Mouse (Mus musculus) limb, embryonic 13.5 days (tissue): Measurements from ENCODE around the gene Ntn3. TPM values are rescaled to one million over a fixed set of nuclear protein-coding genes. Genes with fewer than 3 reads are reported as not detected.

Experiments used
- ATAC-seq: fragments of 200-750 bp; cut with Nextera tagmentation; 2 replicates; pipeline ENCODE4 v1.8.0; 2017; ENCODE audit warnings: low read depth, moderate number of reproducible peaks, moderate TSS enrichment; ENCODE audit not compliant: low FRiP score
- H3K27ac ChIP-seq: fragments of 300-500 bp; sonication (generic); 2 replicates; pipeline ENCODE4 v1.5.1; 2015; ENCODE audit warnings: inconsistent platforms, mild to moderate bottlenecking, moderate library complexity
- H3K27me3 ChIP-seq: fragments of 300-500 bp; sonication (generic); 2 replicates; pipeline ENCODE4 v1.6.1; 2015; ENCODE audit warnings: mild to moderate bottlenecking, inconsistent platforms
- H3K36me3 ChIP-seq: fragments of 300-500 bp; sonication (generic); 2 replicates; pipeline ENCODE4 v1.6.1; 2015; ENCODE audit warnings: inconsistent platforms, mild to moderate bottlenecking, moderate library complexity
- H3K4me1 ChIP-seq: fragments of 300-500 bp; sonication (generic); 2 replicates; pipeline ENCODE4 v1.6.1; 2015; ENCODE audit warnings: inconsistent platforms
- H3K4me2 ChIP-seq: fragments of 300-500 bp; sonication (generic); replicated peaks from 2 replicates; pipeline ENCODE4 v1.6.1; 2015; ENCODE audit warnings: inconsistent platforms, mild to moderate bottlenecking, moderate library complexity
- H3K4me3 ChIP-seq: fragments of 300-500 bp; sonication (generic); 2 replicates; pipeline ENCODE4 v1.5.1; 2015; ENCODE audit warnings: moderate library complexity, mild to moderate bottlenecking, inconsistent platforms
- H3K9ac ChIP-seq: fragments of 300-500 bp; sonication (generic); 2 replicates; pipeline ENCODE4 v1.6.1; 2015; ENCODE audit warnings: mild to moderate bottlenecking, inconsistent platforms
- H3K9me3 ChIP-seq: fragments of 300-500 bp; sonication (generic); 2 replicates; pipeline ENCODE4 v1.6.1; 2016; ENCODE audit warnings: inconsistent platforms
- WGBS: fragments of 180-500 bp; shearing (Covaris S2); methylation state at CpG from one replicate; pipeline ENCODE4 v1.1.7; 2015; 5-methylcytosine and 5-hydroxymethylcytosine counted together
- polyA plus RNA-seq: library from polyadenylated mRNA; unstranded; fragments of >200 nt; fragmentation: Nextera tagmentation; extraction: Ambion mirVana; gene quantifications from 2 replicates; pipeline ENCODE4 v1.2.1, GENCODE M21; 2015

Ntn3 gene
- polyA plus RNA-seq, 1 experiment from 2014 or later: 14.9 TPM

- Histone ChIP-seq H3K4me2 (peak within 1 kb of the TSS; percentile 94), H3K4me1 (peaks cover 36% of the 10 kb centered on the region), H3K9ac (peak within 1 kb of the TSS; percentile 90), H3K27me3 (no peaks in the 10 kb centered on the region), H3K9me3 (no peaks in the 10 kb centered on the region), H3K36me3 (peaks cover 29% of the 10 kb centered on the region), H3K4me3 (peak within 1 kb of the TSS; percentile 93), H3K27ac (peak within 1 kb of the TSS; percentile 91)
- under 1% methylated on average over 58 of the region's 58 CpGs for WGBS
- ATAC-seq: peak; percentile 91
Measured at GRCm38 (mm10) chr17:24169317-24170065, 39.8 kb downstream of the Ntn3 start, which contains the start of gene Atp6v0c. Gene Atp6v0c, minus strand, starts transcription at chr17:24169702.

GRCm38 (mm10) chr17:24168590-24169277 is 40.6 kb downstream of the Ntn3 start:
- H3K9ac ChIP-seq: peak overlapping the region; percentile 90
- H3K27me3 ChIP-seq: no peaks in the 10 kb centered on the region
- H3K4me1 ChIP-seq: peaks cover 36% of the 10 kb centered on the region
- WGBS: 2% methylated on average over 41 of the region's 41 CpGs
- H3K36me3 ChIP-seq: peaks cover 29% of the 10 kb centered on the region
- H3K4me3 ChIP-seq: peak overlapping the region; percentile 93
- peak; percentile 60 for ATAC-seq
- H3K9me3 ChIP-seq: no peaks in the 10 kb centered on the region
- H3K4me2 ChIP-seq: peak overlapping the region; percentile 94
- H3K27ac ChIP-seq: peak overlapping the region; percentile 91

GRCm38 (mm10) chr17:24167891-24168505 is 41.3 kb downstream of the Ntn3 start:
- Histone ChIP-seq H3K4me1 (peaks cover 38% of the 10 kb centered on the region), H3K36me3 (peaks cover 29% of the 10 kb centered on the region), H3K9me3 (no peaks in the 10 kb centered on the region), H3K27ac (peak overlapping the region; percentile 91), H3K4me2 (peak overlapping the region; percentile 94), H3K27me3 (no peaks in the 10 kb centered on the region), H3K4me3 (peak overlapping the region; percentile 93), H3K9ac (peak overlapping the region; percentile 90)
- ATAC-seq: no peak
- WGBS: 58% methylated on average over 7 of the region's 7 CpGs

GRCm38 (mm10) chr17:24167120-24167519 is 42.2 kb downstream of the Ntn3 start:
- Histone ChIP-seq H3K4me3 (peak overlapping the region; percentile 93; the same call in 1 of the 2 replicates), H3K27me3 (no peaks in the 10 kb centered on the region), H3K9me3 (no peaks in the 10 kb centered on the region), H3K9ac (peak overlapping the region; percentile 90; the same call in 1 of the 2 replicates), H3K27ac (no peak overlapping the region), H3K4me1 (peaks cover 45% of the 10 kb centered on the region), H3K4me2 (peak overlapping the region; percentile 94), H3K36me3 (peaks cover 29% of the 10 kb centered on the region)
- 88% methylated on average over 6 of the region's 6 CpGs for WGBS
- no peak for ATAC-seq

GRCm38 (mm10) chr17:24164566-24165259 is 44.6 kb downstream of the Ntn3 start:
- Histone ChIP-seq H3K36me3 (peaks cover 32% of the 10 kb centered on the region), H3K4me2 (no peak overlapping the region), H3K27ac (no peak overlapping the region), H3K27me3 (no peaks in the 10 kb centered on the region), H3K9ac (no peak overlapping the region), H3K4me3 (no peak overlapping the region), H3K9me3 (no peaks in the 10 kb centered on the region), H3K4me1 (peaks cover 38% of the 10 kb centered on the region)
- ATAC-seq: no peak
- WGBS: 78% methylated on average over 11 of the region's 11 CpGs

GRCm38 (mm10) chr17:24163176-24163962 is 46.0 kb downstream of the Ntn3 start, which contains the start of gene Amdhd2:
Gene Amdhd2, minus strand, starts transcription at chr17:24163766.
- Histone ChIP-seq H3K9me3 (no peaks in the 10 kb centered on the region), H3K4me2 (peak within 1 kb of the TSS; percentile 96), H3K4me1 (peaks cover 37% of the 10 kb centered on the region), H3K36me3 (peaks cover 32% of the 10 kb centered on the region), H3K9ac (peak within 1 kb of the TSS; percentile 86), H3K27ac (peak within 1 kb of the TSS; percentile 76; the same call in 1 of the 2 replicates), H3K27me3 (no peaks in the 10 kb centered on the region), H3K4me3 (peak within 1 kb of the TSS; percentile 86)
- ATAC-seq: peak; percentile 93
- WGBS: 1% methylated on average over 47 of the region's 47 CpGs

GRCm38 (mm10) chr17:24162584-24163175 is 46.7 kb downstream of the Ntn3 start:
- WGBS: 27% methylated on average over 17 of the region's 17 CpGs
- H3K4me2 ChIP-seq: peak overlapping the region; percentile 96
- H3K27ac ChIP-seq: peak overlapping the region; percentile 76; the same call in 1 of the 2 replicates
- peak overlapping the region; percentile 86 for H3K4me3 ChIP-seq
- peaks cover 30% of the 10 kb centered on the region for H3K4me1 ChIP-seq
- ATAC-seq: no peak
- H3K9ac ChIP-seq: peak overlapping the region; percentile 86
- H3K27me3 ChIP-seq: no peaks in the 10 kb centered on the region
- H3K36me3 ChIP-seq: peaks cover 33% of the 10 kb centered on the region
- no peaks in the 10 kb centered on the region for H3K9me3 ChIP-seq

GRCm38 (mm10) chr17:24161466-24161865 is 47.9 kb downstream of the Ntn3 start:
- Histone ChIP-seq H3K27me3 (no peaks in the 10 kb centered on the region), H3K4me1 (peaks cover 18% of the 10 kb centered on the region), H3K4me3 (no peak overlapping the region), H3K36me3 (peaks cover 27% of the 10 kb centered on the region), H3K9ac (no peak overlapping the region), H3K9me3 (no peaks in the 10 kb centered on the region), H3K4me2 (no peak overlapping the region), H3K27ac (no peak overlapping the region)
- ATAC-seq: no peak
- WGBS: 75% methylated on average over 5 of the region's 5 CpGs

GRCm38 (mm10) chr17:24157526-24157925 is 51.8 kb downstream of the Ntn3 start:
- H3K4me1 ChIP-seq: peaks cover 2% of the 10 kb centered on the region
- H3K4me2 ChIP-seq: no peak overlapping the region
- H3K27ac ChIP-seq: no peak overlapping the region
- no peak for ATAC-seq
- no peaks in the 10 kb centered on the region for H3K27me3 ChIP-seq
- H3K4me3 ChIP-seq: no peak overlapping the region
- WGBS: 90% methylated on average over 4 of the region's 4 CpGs
- peaks cover 21% of the 10 kb centered on the region for H3K36me3 ChIP-seq
- H3K9ac ChIP-seq: no peak overlapping the region
- H3K9me3 ChIP-seq: no peaks in the 10 kb centered on the region

GRCm38 (mm10) chr17:24157121-24157520 is 52.2 kb downstream of the Ntn3 start:
- ATAC-seq: no peak

More at GRCm38 (mm10) chr17:24157121-24157520, 52.2 kb downstream of the Ntn3 start:
- Histone ChIP-seq H3K9ac (no peak overlapping the region), H3K36me3 (peaks cover 21% of the 10 kb centered on the region), H3K9me3 (no peaks in the 10 kb centered on the region), H3K4me2 (no peak overlapping the region), H3K4me1 (peaks cover 4% of the 10 kb centered on the region), H3K27me3 (no peaks in the 10 kb centered on the region), H3K27ac (no peak overlapping the region), H3K4me3 (no peak overlapping the region)
- WGBS: 92% methylated on average over 6 of the region's 6 CpGs
